Mouse (Mus musculus): ENCODE results near the gene Uaca. TPM values are rescaled to one million over a fixed set of nuclear protein-coding genes. Genes with fewer than 3 reads are reported as not detected.

Gene Uaca
- 12.5 and 13.5 TPM in 2 replicates for polyA plus RNA-seq (2014; fragmentation: Nextera tagmentation; extraction: Ambion mirVana)

GRCm38 (mm10) chr9:60794210-60794840, at the start of gene Uaca:
Uaca (plus strand) TSS chr9:60794542.
- H3K9me3 ChIP-seq (replicated peaks; ENCODE audit: control insufficient read depth, low read length) = no peaks in the 10 kb centered on the region
- no peaks in the 10 kb centered on the region for H3K36me3 ChIP-seq (ENCODE audit: control insufficient read depth, insufficient read depth, low read length)
- peak; percentile 93 for DNase-seq (ENCODE audit: low spot score)
- H3K4me3 ChIP-seq (ENCODE audit: low read depth, low read length) = peak within 1 kb of the TSS; percentile 72
- ATAC-seq = peak; percentile 97
- 0 out of 2 replicates have a peak, but pooled peaks cover under 1% of the 10 kb centered on the region for H3K4me1 ChIP-seq (ENCODE audit: control insufficient read depth, insufficient read depth, low read length)
- peak within 1 kb of the TSS; percentile 77 for H3K9ac ChIP-seq (ENCODE audit: low read length)
- H3K4me2 ChIP-seq (ENCODE audit: low read length) = peak within 1 kb of the TSS; percentile 100
- WGBS = under 1% methylated on average over 45 of the region's 45 CpGs
- H3K27ac ChIP-seq (ENCODE audit: low read depth, low read length) = no peak within 1 kb of the TSS
- H3K27me3 ChIP-seq (replicated peaks; ENCODE audit: control insufficient read depth, insufficient read depth, low read length) = no peaks in the 10 kb centered on the region

GRCm38 (mm10) chr9:60744971-60745370, 49.4 kb upstream of the Uaca start:
- H3K9me3 ChIP-seq (replicated peaks; ENCODE audit: control insufficient read depth, low read length) = no peaks in the 10 kb centered on the region
- no peaks in the 10 kb centered on the region for H3K36me3 ChIP-seq (ENCODE audit: control insufficient read depth, insufficient read depth, low read length)
- 60% methylated on average over 4 of the region's 4 CpGs for WGBS
- ATAC-seq (no peak), DNase-seq (ENCODE audit: low spot score) (no peak)
- H3K4me3 ChIP-seq (ENCODE audit: low read depth, low read length) = no peak overlapping the region
- H3K27me3 ChIP-seq (replicated peaks; ENCODE audit: control insufficient read depth, insufficient read depth, low read length) = no peaks in the 10 kb centered on the region
- no peak overlapping the region for H3K4me2 ChIP-seq (ENCODE audit: low read length)
- no peak overlapping the region for H3K9ac ChIP-seq (ENCODE audit: low read length)
- H3K27ac ChIP-seq (ENCODE audit: low read depth, low read length) = no peak overlapping the region
- H3K4me1 ChIP-seq (ENCODE audit: control insufficient read depth, insufficient read depth, low read length) = no peaks in the 10 kb centered on the region

- H3K27ac ChIP-seq (ENCODE audit: low read depth, low read length) = no peak overlapping the region
- DNase-seq (ENCODE audit: low spot score) (no peak), ATAC-seq (no peak)
- no peak overlapping the region for H3K9ac ChIP-seq (ENCODE audit: low read length)
- WGBS = 59% methylated on average over 6 of the region's 6 CpGs
- H3K4me2 ChIP-seq (ENCODE audit: low read length) = no peak overlapping the region
- no peaks in the 10 kb centered on the region for H3K27me3 ChIP-seq (replicated peaks; ENCODE audit: control insufficient read depth, insufficient read depth, low read length)
- H3K9me3 ChIP-seq (replicated peaks; ENCODE audit: control insufficient read depth, low read length) = no peaks in the 10 kb centered on the region
- no peaks in the 10 kb centered on the region for H3K36me3 ChIP-seq (ENCODE audit: control insufficient read depth, insufficient read depth, low read length)
- H3K4me1 ChIP-seq (ENCODE audit: control insufficient read depth, insufficient read depth, low read length) = no peaks in the 10 kb centered on the region
- H3K4me3 ChIP-seq (ENCODE audit: low read depth, low read length) = no peak overlapping the region
These were observed 47.8 kb upstream of the Uaca start for GRCm38 (mm10) chr9:60746561-60746960.

- H3K4me1 ChIP-seq (ENCODE audit: control insufficient read depth, insufficient read depth, low read length) = no peaks in the 10 kb centered on the region
- H3K4me3 ChIP-seq (ENCODE audit: low read depth, low read length) = no peak overlapping the region
- no peak for ATAC-seq
- no peaks in the 10 kb centered on the region for H3K36me3 ChIP-seq (ENCODE audit: control insufficient read depth, insufficient read depth, low read length)
- no peak overlapping the region for H3K4me2 ChIP-seq (ENCODE audit: low read length)
- DNase-seq (ENCODE audit: low spot score) = no peak
- 94% methylated on average over 5 of the region's 5 CpGs for WGBS
- no peak overlapping the region for H3K27ac ChIP-seq (ENCODE audit: low read depth, low read length)
- H3K27me3 ChIP-seq (replicated peaks; ENCODE audit: control insufficient read depth, insufficient read depth, low read length) = no peaks in the 10 kb centered on the region
- H3K9me3 ChIP-seq (replicated peaks; ENCODE audit: control insufficient read depth, low read length) = no peaks in the 10 kb centered on the region
- no peak overlapping the region for H3K9ac ChIP-seq (ENCODE audit: low read length)
These were observed 46.7 kb upstream of the Uaca start for GRCm38 (mm10) chr9:60747672-60748071.

- DNase-seq (ENCODE audit: low spot score) = no peak
- H3K4me2 ChIP-seq (ENCODE audit: low read length) = no peak overlapping the region
- H3K36me3 ChIP-seq (ENCODE audit: control insufficient read depth, insufficient read depth, low read length) = no peaks in the 10 kb centered on the region
- 78% methylated on average over 2 of the region's 2 CpGs for WGBS
- no peaks in the 10 kb centered on the region for H3K4me1 ChIP-seq (ENCODE audit: control insufficient read depth, insufficient read depth, low read length)
- no peaks in the 10 kb centered on the region for H3K9me3 ChIP-seq (replicated peaks; ENCODE audit: control insufficient read depth, low read length)
- no peak overlapping the region for H3K9ac ChIP-seq (ENCODE audit: low read length)
- H3K4me3 ChIP-seq (ENCODE audit: low read depth, low read length) = no peak overlapping the region
- no peaks in the 10 kb centered on the region for H3K27me3 ChIP-seq (replicated peaks; ENCODE audit: control insufficient read depth, insufficient read depth, low read length)
- ATAC-seq = no peak
- H3K27ac ChIP-seq (ENCODE audit: low read depth, low read length) = no peak overlapping the region
These were observed 46.2 kb upstream of the Uaca start for GRCm38 (mm10) chr9:60748191-60748590.

GRCm38 (mm10) chr9:60749105-60749504, 45.2 kb upstream of the Uaca start:
- ATAC-seq (no peak), DNase-seq (ENCODE audit: low spot score) (no peak)
- no peak overlapping the region for H3K9ac ChIP-seq (ENCODE audit: low read length)
- 94% methylated on average over 2 of the region's 2 CpGs for WGBS
- no peak overlapping the region for H3K4me2 ChIP-seq (ENCODE audit: low read length)
- H3K27ac ChIP-seq (ENCODE audit: low read depth, low read length) = no peak overlapping the region
- H3K4me1 ChIP-seq (ENCODE audit: control insufficient read depth, insufficient read depth, low read length) = no peaks in the 10 kb centered on the region
- H3K36me3 ChIP-seq (ENCODE audit: control insufficient read depth, insufficient read depth, low read length) = no peaks in the 10 kb centered on the region
- no peak overlapping the region for H3K4me3 ChIP-seq (ENCODE audit: low read depth, low read length)
- no peaks in the 10 kb centered on the region for H3K9me3 ChIP-seq (replicated peaks; ENCODE audit: control insufficient read depth, low read length)
- no peaks in the 10 kb centered on the region for H3K27me3 ChIP-seq (replicated peaks; ENCODE audit: control insufficient read depth, insufficient read depth, low read length)

GRCm38 (mm10) chr9:60751098-60751497, 43.2 kb upstream of the Uaca start:
- WGBS = 88% methylated on average over 5 of the region's 5 CpGs
- no peak for DNase-seq (ENCODE audit: low spot score)
- H3K27ac ChIP-seq (ENCODE audit: low read depth, low read length) = no peak overlapping the region
- no peak overlapping the region for H3K4me2 ChIP-seq (ENCODE audit: low read length)
- no peaks in the 10 kb centered on the region for H3K27me3 ChIP-seq (replicated peaks; ENCODE audit: control insufficient read depth, insufficient read depth, low read length)
- H3K9ac ChIP-seq (ENCODE audit: low read length) = no peak overlapping the region
- no peaks in the 10 kb centered on the region for H3K36me3 ChIP-seq (ENCODE audit: control insufficient read depth, insufficient read depth, low read length)
- no peak for ATAC-seq
- H3K4me3 ChIP-seq (ENCODE audit: low read depth, low read length) = no peak overlapping the region
- no peaks in the 10 kb centered on the region for H3K9me3 ChIP-seq (replicated peaks; ENCODE audit: control insufficient read depth, low read length)
- no peaks in the 10 kb centered on the region for H3K4me1 ChIP-seq (ENCODE audit: control insufficient read depth, insufficient read depth, low read length)

GRCm38 (mm10) chr9:60751971-60752370, 42.4 kb upstream of the Uaca start:
- Histone ChIP-seq H3K9ac (ENCODE audit: low read length) (no peak overlapping the region), H3K36me3 (ENCODE audit: control insufficient read depth, insufficient read depth, low read length) (no peaks in the 10 kb centered on the region), H3K4me3 (ENCODE audit: low read depth, low read length) (no peak overlapping the region), H3K4me2 (ENCODE audit: low read length) (no peak overlapping the region), H3K27me3 (replicated peaks; ENCODE audit: control insufficient read depth, insufficient read depth, low read length) (no peaks in the 10 kb centered on the region), H3K9me3 (replicated peaks; ENCODE audit: control insufficient read depth, low read length) (no peaks in the 10 kb centered on the region), H3K4me1 (ENCODE audit: control insufficient read depth, insufficient read depth, low read length) (no peaks in the 10 kb centered on the region), H3K27ac (ENCODE audit: low read depth, low read length) (no peak overlapping the region)
- 71% methylated on average over 6 of the region's 6 CpGs for WGBS
- no peak for DNase-seq (ENCODE audit: low spot score)
- ATAC-seq = no peak

GRCm38 (mm10) chr9:60752636-60753035, 41.7 kb upstream of the Uaca start:
- no peak overlapping the region for H3K4me3 ChIP-seq (ENCODE audit: low read depth, low read length)
- DNase-seq (ENCODE audit: low spot score) = no peak
- ATAC-seq = no peak
- H3K4me2 ChIP-seq (ENCODE audit: low read length) = no peak overlapping the region
- H3K9ac ChIP-seq (ENCODE audit: low read length) = no peak overlapping the region
- no peaks in the 10 kb centered on the region for H3K36me3 ChIP-seq (ENCODE audit: control insufficient read depth, insufficient read depth, low read length)
- no peaks in the 10 kb centered on the region for H3K27me3 ChIP-seq (replicated peaks; ENCODE audit: control insufficient read depth, insufficient read depth, low read length)
- no peak overlapping the region for H3K27ac ChIP-seq (ENCODE audit: low read depth, low read length)
- no peaks in the 10 kb centered on the region for H3K9me3 ChIP-seq (replicated peaks; ENCODE audit: control insufficient read depth, low read length)
- H3K4me1 ChIP-seq (ENCODE audit: control insufficient read depth, insufficient read depth, low read length) = no peaks in the 10 kb centered on the region

Data from forebrain, embryonic 14.5 days (tissue).